Mouse (Mus musculus) midbrain, embryonic 13.5 days (tissue): ENCODE data around the gene Vav2. TPM values are rescaled to one million over a fixed set of nuclear protein-coding genes. Genes with fewer than 3 reads are reported as not detected.
A peak's percentile ranks its signal among the peaks of the same experiment; 100 is the strongest.

Experiments used
- ATAC-seq: fragments of 200-750 bp; cut with Nextera tagmentation; 2 replicates; pipeline ENCODE4 v1.8.0; 2017; ENCODE audit warnings: mild to moderate bottlenecking, moderate TSS enrichment, moderate library complexity
- H3K27ac ChIP-seq: fragments of 300-500 bp; sonication (generic); 2 replicates; pipeline ENCODE4 v1.5.1; 2015; ENCODE audit warnings: inconsistent platforms, mild to moderate bottlenecking, moderate library complexity
- H3K27me3 ChIP-seq: fragments of 300-500 bp; sonication (generic); 2 replicates; pipeline ENCODE4 v1.6.1; 2015; ENCODE audit warnings: mild to moderate bottlenecking, inconsistent platforms
- H3K36me3 ChIP-seq: fragments of 300-500 bp; sonication (generic); 2 replicates; pipeline ENCODE4 v1.6.1; 2015; ENCODE audit warnings: mild to moderate bottlenecking, inconsistent platforms
- H3K4me1 ChIP-seq: fragments of 300-500 bp; sonication (generic); replicated peaks from 2 replicates; pipeline ENCODE4 v1.6.1; 2015; ENCODE audit warnings: inconsistent platforms
- H3K4me2 ChIP-seq: fragments of 300-500 bp; sonication (generic); replicated peaks from 2 replicates; pipeline ENCODE4 v1.6.1; 2015; ENCODE audit warnings: moderate library complexity, mild to moderate bottlenecking, inconsistent platforms
- H3K4me3 ChIP-seq: fragments of 300-500 bp; sonication (generic); replicated peaks from 2 replicates; pipeline ENCODE4 v1.5.1; 2015; ENCODE audit warnings: mild to moderate bottlenecking, inconsistent platforms
- H3K9ac ChIP-seq: fragments of 300-500 bp; sonication (generic); replicated peaks from 2 replicates; pipeline ENCODE4 v1.6.1; 2015; ENCODE audit warnings: mild to moderate bottlenecking, inconsistent platforms
- H3K9me3 ChIP-seq: fragments of 300-500 bp; sonication (generic); 2 replicates; pipeline ENCODE4 v1.6.1; 2016; ENCODE audit warnings: mild to moderate bottlenecking, inconsistent platforms
- WGBS: fragments of 180-500 bp; shearing (Covaris S2); methylation state at CpG from one replicate; pipeline ENCODE4 v1.1.7; 2015; 5-methylcytosine and 5-hydroxymethylcytosine counted together
- polyA plus RNA-seq: library from polyadenylated mRNA; unstranded; fragments of >200 nt; fragmentation: Nextera tagmentation; extraction: Ambion mirVana; gene quantifications from 2 replicates; pipeline ENCODE4 v1.2.1, GENCODE M21; 2015

Gene Vav2
- polyA plus RNA-seq, 1 experiment from 2014 or later: 15.4 TPM

GRCm38 (mm10) chr2:27306628-27307027, 120.2 kb downstream of the Vav2 start:
- Histone ChIP-seq H3K4me2 (no peak overlapping the region), H3K9me3 (no peaks in the 10 kb centered on the region), H3K36me3 (no peaks in the 10 kb centered on the region), H3K27me3 (no peaks in the 10 kb centered on the region), H3K27ac (no peak overlapping the region), H3K9ac (no peak overlapping the region), H3K4me1 (peaks cover 37% of the 10 kb centered on the region), H3K4me3 (no peak overlapping the region)
- 85% methylated on average over 8 of the region's 8 CpGs for WGBS
- no peak for ATAC-seq

DNA sequence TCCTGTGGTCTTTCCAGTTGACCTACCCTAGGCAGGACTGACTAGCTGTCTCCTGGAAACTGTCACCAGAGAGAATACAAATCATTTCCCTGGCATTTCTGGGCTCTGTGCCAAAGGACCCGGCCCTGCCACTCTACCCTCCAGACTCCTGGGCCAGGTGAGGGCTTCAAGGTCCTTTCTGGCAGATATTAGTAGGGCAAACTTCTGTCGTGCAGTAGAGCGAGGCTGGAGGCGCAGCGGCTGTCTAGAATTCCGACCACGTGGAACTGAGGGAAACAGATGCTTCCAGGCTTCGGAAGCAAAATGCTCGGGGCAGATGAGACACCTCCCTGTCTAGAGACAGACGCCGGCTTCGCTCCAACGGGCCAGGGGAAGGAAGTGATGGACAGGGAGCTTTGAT, 122.1 kb downstream of the Vav2 start:
- Histone ChIP-seq H3K9ac (no peak overlapping the region), H3K36me3 (no peaks in the 10 kb centered on the region), H3K9me3 (no peaks in the 10 kb centered on the region), H3K4me2 (no peak overlapping the region), H3K4me3 (no peak overlapping the region), H3K27me3 (no peaks in the 10 kb centered on the region), H3K4me1 (peaks cover 42% of the 10 kb centered on the region), H3K27ac (0 out of 2 replicates have a peak overlapping the region, but pooled peaks have one; percentile 20)
- WGBS: 77% methylated on average over 13 of the region's 13 CpGs
- ATAC-seq: no peak

- no peaks in the 10 kb centered on the region for H3K9me3 ChIP-seq
- no peak for ATAC-seq
- no peak overlapping the region for H3K9ac ChIP-seq
- no peak overlapping the region for H3K27ac ChIP-seq
- H3K4me3 ChIP-seq: no peak overlapping the region
- H3K4me1 ChIP-seq: peaks cover 42% of the 10 kb centered on the region
- H3K27me3 ChIP-seq: no peaks in the 10 kb centered on the region
- peaks cover 2% of the 10 kb centered on the region; the same call in 1 of the 2 replicates for H3K36me3 ChIP-seq
- no peak overlapping the region for H3K4me2 ChIP-seq
These were observed 122.8 kb downstream of the Vav2 start for GRCm38 (mm10) chr2:27304074-27304473.

- ATAC-seq: peak; percentile 83
- H3K9ac ChIP-seq: 0 out of 2 replicates have a peak overlapping the region, but pooled peaks have one; percentile 6
- no peak overlapping the region for H3K4me3 ChIP-seq
- peaks cover 49% of the 10 kb centered on the region for H3K4me1 ChIP-seq
- peaks cover 14% of the 10 kb centered on the region; the same call in 1 of the 2 replicates for H3K36me3 ChIP-seq
- H3K4me2 ChIP-seq: 0 out of 2 replicates have a peak overlapping the region, but pooled peaks have one; percentile 16
- no peaks in the 10 kb centered on the region for H3K27me3 ChIP-seq
- peak overlapping the region; percentile 90 for H3K27ac ChIP-seq
- WGBS: 27% methylated on average over 12 of the region's 12 CpGs
- H3K9me3 ChIP-seq: no peaks in the 10 kb centered on the region
These were observed 125.3 kb downstream of the Vav2 start for GRCm38 (mm10) chr2:27301444-27302111.

- H3K9me3 ChIP-seq: no peaks in the 10 kb centered on the region
- H3K27me3 ChIP-seq: no peaks in the 10 kb centered on the region
- peaks cover 49% of the 10 kb centered on the region for H3K4me1 ChIP-seq
- no peak for ATAC-seq
- peak overlapping the region; percentile 90 for H3K27ac ChIP-seq
- no peak overlapping the region for H3K4me3 ChIP-seq
- 72% methylated on average over 13 of the region's 13 CpGs for WGBS
- H3K9ac ChIP-seq: 0 out of 2 replicates have a peak overlapping the region, but pooled peaks have one; percentile 6
- peaks cover 17% of the 10 kb centered on the region for H3K36me3 ChIP-seq
- no peak overlapping the region for H3K4me2 ChIP-seq
These were observed 125.9 kb downstream of the Vav2 start for GRCm38 (mm10) chr2:27300725-27301443.

GRCm38 (mm10) chr2:27296656-27297406, 130.0 kb downstream of the Vav2 start:
- Histone ChIP-seq H3K4me2 (no peak overlapping the region), H3K9me3 (no peaks in the 10 kb centered on the region), H3K4me1 (peaks cover 26% of the 10 kb centered on the region), H3K4me3 (no peak overlapping the region), H3K36me3 (peaks cover 38% of the 10 kb centered on the region), H3K27me3 (no peaks in the 10 kb centered on the region), H3K9ac (no peak overlapping the region), H3K27ac (no peak overlapping the region)
- 80% methylated on average over 9 of the region's 9 CpGs for WGBS
- no peak for ATAC-seq

DNA sequence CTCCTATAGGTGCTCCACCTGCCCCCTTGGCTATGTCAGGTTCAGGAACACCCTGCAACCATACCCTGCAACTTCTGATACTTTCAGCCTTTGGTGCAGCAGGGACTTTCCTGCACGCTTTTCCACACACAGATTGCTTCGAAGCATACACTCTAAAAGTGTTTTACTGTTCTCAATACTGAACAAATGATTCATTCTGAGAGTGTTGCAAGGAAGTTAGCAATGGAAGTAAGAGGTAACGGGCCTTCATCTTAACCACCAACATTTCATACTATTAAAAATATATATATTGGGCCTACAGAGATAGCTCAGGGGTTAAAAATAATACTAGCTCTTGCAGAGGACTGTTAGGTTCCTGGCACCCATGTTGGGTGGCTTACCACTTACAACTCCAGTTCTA, 132.1 kb downstream of the Vav2 start:
- Histone ChIP-seq H3K4me2 (no peak overlapping the region), H3K9me3 (no peaks in the 10 kb centered on the region), H3K9ac (peak overlapping the region; percentile 6; the same call in 1 of the 2 replicates), H3K36me3 (peaks cover 58% of the 10 kb centered on the region), H3K4me3 (no peak overlapping the region), H3K27me3 (no peaks in the 10 kb centered on the region), H3K4me1 (peaks cover 13% of the 10 kb centered on the region; the same call in 1 of the 2 replicates), H3K27ac (no peak overlapping the region)
- 94% methylated on average over 3 of the region's 3 CpGs for WGBS
- ATAC-seq: no peak

- 7% methylated on average over 3 of the region's 3 CpGs for WGBS
- Histone ChIP-seq H3K27ac (peak overlapping the region; percentile 63), H3K4me2 (no peak overlapping the region), H3K36me3 (peaks cover 67% of the 10 kb centered on the region), H3K4me3 (no peak overlapping the region), H3K9ac (no peak overlapping the region), H3K4me1 (peaks cover 16% of the 10 kb centered on the region), H3K27me3 (no peaks in the 10 kb centered on the region), H3K9me3 (no peaks in the 10 kb centered on the region)
- peak; percentile 71 for ATAC-seq
These were observed 137.8 kb downstream of the Vav2 start for GRCm38 (mm10) chr2:27289019-27289418.

DNA sequence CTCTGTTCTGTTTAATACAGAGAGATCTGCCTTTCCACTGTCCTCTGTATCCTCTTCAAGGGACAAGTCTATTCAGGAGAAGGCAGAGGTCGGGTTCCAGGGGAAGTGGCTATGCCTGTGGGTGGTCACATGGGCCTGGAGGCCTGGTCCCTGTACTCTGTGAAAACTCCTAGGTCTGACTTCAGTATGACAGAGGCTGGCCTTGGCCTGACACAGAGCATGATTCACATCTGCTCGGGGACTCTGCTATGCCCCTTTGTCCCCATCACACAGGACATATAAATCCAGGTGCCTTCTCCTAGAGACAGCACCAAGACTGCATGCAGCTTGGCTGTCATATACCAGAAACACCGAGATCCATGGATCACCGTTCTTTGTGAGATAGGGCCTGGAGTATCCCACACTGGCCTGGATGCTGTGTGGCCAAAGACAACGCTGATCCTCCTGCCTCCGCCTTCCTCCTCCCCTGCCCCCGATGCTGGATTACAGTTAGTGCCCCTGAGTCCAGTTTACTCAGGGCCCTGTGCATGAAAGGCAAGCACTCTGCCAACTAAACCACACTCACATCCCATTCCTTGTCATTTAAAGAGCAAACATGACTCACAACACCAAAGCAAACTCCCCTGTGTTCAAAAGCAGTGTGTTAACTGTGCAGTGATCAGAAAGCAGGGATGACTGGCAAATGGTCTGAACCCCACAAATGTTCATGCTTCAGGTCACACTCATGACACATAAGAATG, 139.7 kb downstream of the Vav2 start:
- H3K4me1 ChIP-seq: peaks cover 16% of the 10 kb centered on the region
- no peak overlapping the region for H3K4me2 ChIP-seq
- H3K27me3 ChIP-seq: no peaks in the 10 kb centered on the region
- no peak overlapping the region; the same call in 1 of the 2 replicates for H3K9ac ChIP-seq
- no peak for ATAC-seq
- H3K27ac ChIP-seq: no peak overlapping the region
- 86% methylated on average over 7 of the region's 7 CpGs for WGBS
- H3K36me3 ChIP-seq: peaks cover 76% of the 10 kb centered on the region
- no peak overlapping the region for H3K4me3 ChIP-seq
- no peaks in the 10 kb centered on the region for H3K9me3 ChIP-seq

GRCm38 (mm10) chr2:27284441-27284840, 142.4 kb downstream of the Vav2 start:
- H3K4me1 ChIP-seq: peaks cover 8% of the 10 kb centered on the region
- H3K27me3 ChIP-seq: no peaks in the 10 kb centered on the region
- no peaks in the 10 kb centered on the region for H3K9me3 ChIP-seq
- H3K27ac ChIP-seq: no peak overlapping the region
- 67% methylated on average over 7 of the region's 7 CpGs for WGBS
- no peak overlapping the region for H3K4me3 ChIP-seq
- H3K36me3 ChIP-seq: peaks cover 65% of the 10 kb centered on the region
- ATAC-seq: no peak
- H3K9ac ChIP-seq: no peak overlapping the region
- H3K4me2 ChIP-seq: no peak overlapping the region

- WGBS: 94% methylated on average over 9 of the region's 9 CpGs
- H3K9me3 ChIP-seq: no peaks in the 10 kb centered on the region
- no peak overlapping the region for H3K27ac ChIP-seq
- H3K36me3 ChIP-seq: peaks cover 74% of the 10 kb centered on the region
- H3K4me2 ChIP-seq: no peak overlapping the region
- H3K4me1 ChIP-seq: no peaks in the 10 kb centered on the region
- ATAC-seq: no peak
- H3K4me3 ChIP-seq: no peak overlapping the region
- H3K27me3 ChIP-seq: no peaks in the 10 kb centered on the region
- H3K9ac ChIP-seq: no peak overlapping the region
These were observed 145.1 kb downstream of the Vav2 start for GRCm38 (mm10) chr2:27281771-27282170.
